Mouse (Mus musculus) cerebral cortex, adult 2 months (tissue): Measurements from ENCODE around the gene Olfr1258.

Source experiments
- WGBS: fragments of 180-500 bp; shearing (Covaris S2); methylation state at CpG from one replicate; pipeline ENCODE4 v1.1.7; 2018; 5-methylcytosine and 5-hydroxymethylcytosine counted together

The Olfr1258 gene

DNA sequence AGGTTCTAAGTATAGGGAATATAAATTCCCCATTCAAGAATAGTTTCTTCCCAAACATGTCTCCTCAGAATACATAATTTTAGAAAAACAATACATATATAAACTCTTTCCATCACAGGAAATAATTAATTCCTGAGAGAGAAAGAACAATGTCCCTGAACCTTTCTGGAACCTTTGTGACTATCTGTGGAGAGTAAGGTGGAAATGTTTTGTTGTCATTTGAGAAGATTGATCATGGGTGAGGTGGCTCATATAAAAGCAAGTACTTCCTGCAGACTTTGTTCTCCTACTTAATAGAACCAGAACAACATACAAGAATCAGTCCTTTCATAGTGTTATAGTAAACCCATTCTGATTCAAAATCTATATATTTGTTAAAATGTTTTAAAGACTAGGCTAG, at the start of gene Olfr1258:
Olfr1258 (plus strand) TSS at position 301 of the 400 bp plus-strand sequence.

DNA sequence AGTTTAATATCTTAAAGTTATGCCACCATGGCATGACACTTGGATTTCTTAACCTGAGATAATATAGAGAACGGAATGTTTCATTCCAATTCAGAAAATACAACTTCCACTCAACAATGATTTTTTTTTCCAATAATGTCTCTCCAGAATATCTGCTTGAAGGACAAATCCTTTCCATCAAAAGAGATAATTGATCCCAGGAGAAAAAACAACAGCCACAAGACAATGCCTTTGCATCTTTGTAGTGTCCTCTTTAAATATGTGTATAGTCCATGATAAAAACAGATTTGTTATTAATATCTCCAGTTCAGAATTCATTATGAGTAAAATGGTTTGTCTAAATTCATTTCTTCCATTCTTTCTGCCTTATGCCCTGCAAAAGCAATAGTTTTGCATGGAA, 49.0 kb upstream of the Olfr1258 start, which contains the start of gene Olfr1257:
Olfr1257 (plus strand) TSS at position 301 of the 400 bp plus-strand sequence.
- 85% methylated on average over 1 of the region's 1 CpGs for WGBS

DNA sequence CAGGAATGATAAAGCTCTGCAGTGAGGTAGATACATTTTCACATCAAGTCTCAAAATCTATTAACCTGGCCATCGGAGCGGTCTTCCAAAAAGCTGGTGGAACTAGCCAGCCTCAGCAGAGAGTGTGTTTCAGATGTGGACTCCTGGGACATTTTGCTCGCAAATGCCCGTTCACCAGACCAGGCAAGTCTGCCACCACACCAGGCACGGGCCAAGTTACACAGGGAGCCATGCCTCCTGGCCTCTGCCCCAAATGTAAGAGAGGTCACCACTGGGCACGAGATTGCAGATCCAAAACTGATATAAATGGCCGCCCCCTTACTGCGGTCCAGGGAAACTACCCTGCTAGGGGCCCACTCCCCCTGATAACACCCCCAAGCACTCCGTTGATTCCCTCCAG, 14.5 kb upstream of the Olfr1258 start:
- 91% methylated on average over 9 of the region's 9 CpGs for WGBS

DNA sequence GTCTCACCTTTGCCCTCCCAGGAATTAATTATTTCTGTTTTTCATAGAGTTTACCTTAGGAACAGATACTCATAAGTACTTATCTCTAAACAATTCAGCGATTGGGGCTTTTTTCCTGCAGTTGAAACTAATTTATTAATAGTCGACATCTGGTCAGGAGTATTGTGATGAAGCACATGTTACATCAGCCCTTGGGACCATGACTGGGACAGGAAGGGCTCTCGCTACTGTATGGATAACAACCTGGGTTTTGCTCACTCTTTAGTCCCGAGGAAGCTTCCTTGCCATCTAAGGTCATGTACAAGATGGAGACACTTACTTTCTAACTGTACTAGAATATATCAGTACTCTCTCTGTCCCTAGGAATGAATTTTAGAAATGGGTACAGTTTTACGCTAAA, 21.5 kb downstream of the Olfr1258 start, which contains the start of gene Olfr1259:
Olfr1259 (minus strand) TSS at position 101 of the 400 bp plus-strand sequence.
- 85% methylated on average over 5 of the region's 5 CpGs for WGBS

DNA sequence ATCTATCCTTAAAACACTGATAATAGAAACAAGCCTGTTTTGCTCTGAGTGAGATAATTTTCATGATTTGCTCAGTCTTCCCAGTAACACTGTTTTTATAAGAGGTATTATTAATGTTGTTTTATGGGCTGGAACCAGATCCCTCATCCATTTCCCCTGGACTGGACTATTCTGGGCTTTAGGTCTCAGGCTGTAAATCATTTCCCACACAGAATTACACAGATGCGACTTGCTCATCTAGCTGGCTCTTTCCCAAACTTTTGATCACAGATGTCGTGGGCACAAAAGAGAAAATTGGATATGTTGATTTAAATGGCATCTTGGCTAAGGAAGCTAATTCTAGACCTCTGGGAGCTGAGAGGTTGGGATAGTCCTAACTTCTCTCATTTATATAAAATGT, 47.1 kb downstream of the Olfr1258 start, which contains the start of gene Olfr1260:
Olfr1260 (plus strand) TSS at position 157 of the 400 bp plus-strand sequence.
- 40% methylated on average over 2 of the region's 2 CpGs for WGBS

DNA sequence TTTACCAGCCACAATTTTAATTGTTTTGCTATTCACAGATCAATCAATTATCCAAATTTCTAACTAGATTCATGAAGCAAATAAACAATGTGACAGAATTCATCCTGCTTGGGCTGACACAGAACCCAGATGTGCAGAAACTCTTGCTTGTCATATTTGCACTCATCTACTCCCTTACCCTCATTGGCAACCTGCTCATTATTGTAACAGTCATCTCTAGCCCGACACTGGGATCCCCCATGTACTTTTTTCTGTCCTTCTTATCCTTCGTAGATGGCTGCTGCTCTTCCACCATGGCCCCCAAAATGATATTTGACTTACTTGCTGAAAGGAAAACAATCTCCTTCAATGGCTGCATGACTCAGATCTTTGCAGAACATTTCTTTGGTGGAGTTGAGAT, 50.6 kb downstream of the Olfr1258 start:
- WGBS: 82% methylated on average over 2 of the region's 2 CpGs
